Mouse (Mus musculus) urinary bladder, postnatal 25 days (tissue): ENCODE results near the gene Gm9.
A peak's percentile ranks its signal among the peaks of the same experiment; 100 is the strongest.
"Not testable (repeated sequence)": the region's sequence is repeated elsewhere in the genome, so short reads cannot be mapped to it uniquely, and the experiment has no call there.

Source experiments
- DNase-seq: peaks from one replicate; pipeline ENCODE4 v3.0.0; 2022; ENCODE audit warnings: low spot score

Gene Gm9

GRCm38 (mm10) chrX:37210941-37211340 lies at the start of gene Gm9:
Gm9 (minus strand) TSS chrX:37211041.
- no peak for DNase-seq

GRCm38 (mm10) chrX:37249619-37250018 lies 38.8 kb upstream of the Gm9 start, which contains the start of gene Rhox3a:
Rhox3a (plus strand) TSS chrX:37249919.
- not testable (repeated sequence) for DNase-seq

- not testable (repeated sequence) for DNase-seq
Measured at GRCm38 (mm10) chrX:37244676-37245075, 33.8 kb upstream of the Gm9 start, which contains the start of gene Rhox2a. Rhox2a (plus strand) TSS chrX:37244976.

- not testable (repeated sequence) for DNase-seq
Measured at GRCm38 (mm10) chrX:37222158-37222557, 11.3 kb upstream of the Gm9 start, which contains the start of gene Rhox1. Rhox1 (minus strand) TSS chrX:37222258.

GRCm38 (mm10) chrX:37198676-37199075 lies 12.2 kb downstream of the Gm9 start:
- DNase-seq, result no peak

- DNase-seq, result peak; percentile 3
Measured at GRCm38 (mm10) chrX:37191744-37192379, 19.0 kb downstream of the Gm9 start.

GRCm38 (mm10) chrX:37191105-37191743 lies 19.6 kb downstream of the Gm9 start, which contains the start of the genes Ndufa1 and Rnf113a1:
Ndufa1 (minus strand) TSS chrX:37191163.
Rnf113a1 (plus strand) TSS chrX:37191245.
- peak; percentile 69 for DNase-seq

GRCm38 (mm10) chrX:37190755-37191104 lies 20.1 kb downstream of the Gm9 start:
- DNase-seq, result no peak

- not testable (repeated sequence) for DNase-seq
Measured at GRCm38 (mm10) chrX:37184401-37184800, 26.4 kb downstream of the Gm9 start.

- DNase-seq, result no peak
Measured at GRCm38 (mm10) chrX:37168742-37169141, 42.1 kb downstream of the Gm9 start, which contains the start of gene Akap14. Akap14 (minus strand) TSS chrX:37168842.

- DNase-seq, result peak; percentile 12
Measured at GRCm38 (mm10) chrX:37167085-37167484, 43.8 kb downstream of the Gm9 start.

GRCm38 (mm10) chrX:37163115-37163514 lies 47.7 kb downstream of the Gm9 start:
- DNase-seq, result no peak

- no peak for DNase-seq
Measured at GRCm38 (mm10) chrX:37161169-37161568, 49.7 kb downstream of the Gm9 start.
